Mouse (Mus musculus) hematopoietic stem cell, adult 5-6 weeks (primary cell): ENCODE data around the gene Angptl2. TPM values are rescaled to one million over a fixed set of nuclear protein-coding genes. Genes with fewer than 3 reads are reported as not detected.
A peak's percentile ranks its signal among the peaks of the same experiment; 100 is the strongest.

ENCODE experiments used
- ATAC-seq, 2 experiments: fragments of 125-278 bp in 1 of 2; replicated peaks in 1 of 2; 2 replicates each; pipeline ENCODE4 v1.8.0; 2016 to 2017; ENCODE audit warnings: inconsistent platforms in 2 of 2, mild to moderate bottlenecking in 2 of 2, moderate number of reproducible peaks in 2 of 2, low read depth in 1 of 2, moderate TSS enrichment in 1 of 2; ENCODE audit not compliant: low FRiP score in 2 of 2, poor library complexity in 2 of 2, severe bottlenecking in 2 of 2, insufficient read depth in 1 of 2, low TSS enrichment in 1 of 2
- total RNA-seq: library from RNA; stranded (forward); fragments of 172-1452, 232-1000 nt; gene quantifications from 2 replicates; pipeline ENCODE4 v1.2.3, GENCODE M21; 2017

Angptl2 gene
- total RNA-seq, 1 experiment from 2014 or later = 2.5 TPM

DNA sequence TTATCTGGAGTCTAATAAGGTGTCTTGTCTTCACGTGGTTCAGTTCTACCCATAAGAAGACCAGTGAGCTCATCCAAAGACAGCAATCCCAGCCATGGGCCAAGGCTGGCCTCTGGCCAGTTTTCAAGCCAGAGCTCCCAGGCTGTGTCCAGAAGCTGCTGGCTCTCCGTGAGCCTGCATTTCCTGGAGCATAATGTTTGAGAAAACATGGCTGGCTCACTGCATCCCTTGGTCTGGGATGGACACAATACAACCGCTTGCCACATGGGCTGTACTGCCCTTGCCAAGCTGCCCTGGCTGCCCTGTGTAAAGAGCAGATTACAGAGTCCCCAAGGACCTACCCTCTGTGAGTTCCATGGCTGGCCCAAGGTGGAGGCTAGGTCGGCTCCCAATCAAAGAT is 67.0 kb downstream of the Angptl2 start:
- ATAC-seq = no peak

DNA sequence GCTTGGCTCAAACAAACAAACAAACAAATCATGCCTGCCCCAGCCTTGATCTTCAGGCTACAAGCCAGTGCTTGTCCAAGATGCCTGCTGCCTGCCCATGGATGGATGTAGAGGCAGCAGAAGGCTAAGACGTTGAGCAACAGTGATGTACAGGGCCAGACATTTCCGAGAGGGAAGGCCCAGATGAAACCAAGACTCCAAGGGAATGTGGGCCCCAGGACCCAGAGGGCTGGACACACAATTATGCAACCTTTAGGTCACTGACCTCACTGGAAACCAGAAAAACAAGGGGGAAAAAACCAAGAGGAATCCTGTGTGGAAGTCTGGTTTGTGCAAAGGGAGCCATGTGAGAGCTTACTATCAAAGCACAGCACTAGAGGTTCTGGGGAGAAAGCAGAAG is 67.8 kb downstream of the Angptl2 start:
- ATAC-seq = no peak

DNA sequence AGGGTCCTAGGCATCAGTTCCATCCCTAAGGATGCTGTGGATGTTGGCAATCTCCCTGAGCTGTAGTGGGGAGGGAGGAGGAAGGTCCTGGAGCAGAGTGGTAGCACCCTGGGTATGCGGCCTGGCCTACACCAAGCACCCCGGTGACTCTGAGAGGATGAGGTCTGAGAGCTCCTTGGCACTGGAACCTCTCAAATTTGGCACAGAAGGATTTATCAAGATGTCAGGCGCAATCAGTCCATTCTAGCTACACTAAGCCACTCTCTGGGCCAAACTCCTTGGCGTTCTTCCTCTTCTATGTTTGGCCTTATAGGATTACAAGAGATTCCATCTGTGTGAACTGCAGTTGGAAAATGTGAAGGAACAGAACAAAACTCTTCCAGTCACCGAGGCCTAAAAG is 73.0 kb downstream of the Angptl2 start:
- no peak for ATAC-seq

DNA sequence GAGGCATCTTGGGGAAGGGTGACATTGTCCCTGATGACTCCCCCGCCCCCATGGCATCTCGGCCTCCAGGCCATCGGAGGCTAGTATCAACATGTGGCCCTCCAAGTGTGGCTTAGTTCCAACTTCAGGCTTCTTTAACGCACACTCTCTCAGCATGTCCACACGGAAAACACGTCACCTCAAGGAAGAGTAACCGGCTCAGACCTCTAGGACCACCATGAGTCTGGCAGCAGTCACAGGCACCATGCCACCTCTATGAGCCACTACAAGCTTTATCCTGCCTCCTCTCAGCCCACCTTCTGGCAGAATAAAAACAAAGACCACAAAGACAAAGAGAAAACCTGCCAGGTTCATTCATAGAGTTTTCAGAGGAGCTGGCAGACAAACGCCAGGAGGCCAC is 74.6 kb downstream of the Angptl2 start:
- ATAC-seq = no peak

DNA sequence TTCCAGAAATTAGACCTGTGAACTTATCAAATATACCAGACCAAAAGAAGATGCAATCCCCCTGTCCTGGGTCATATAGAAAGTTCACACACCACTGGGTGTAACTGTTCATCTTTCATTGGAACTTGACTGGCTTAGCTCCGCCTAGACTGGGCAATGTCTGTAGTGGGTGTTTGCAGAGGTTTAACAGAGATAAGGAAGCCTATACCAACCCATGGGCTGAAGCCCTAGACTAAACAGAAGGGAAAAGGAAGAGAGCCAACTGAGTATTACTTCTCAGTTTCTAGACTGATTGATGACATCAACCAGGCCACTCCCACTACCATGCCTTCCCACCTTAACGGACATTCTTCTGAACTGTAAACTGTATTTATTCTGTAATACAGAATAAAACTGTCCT is 76.2 kb downstream of the Angptl2 start:
- peak in 1 of 2 experiments; percentile 46; a peak in 1 of 4 replicates for ATAC-seq

DNA sequence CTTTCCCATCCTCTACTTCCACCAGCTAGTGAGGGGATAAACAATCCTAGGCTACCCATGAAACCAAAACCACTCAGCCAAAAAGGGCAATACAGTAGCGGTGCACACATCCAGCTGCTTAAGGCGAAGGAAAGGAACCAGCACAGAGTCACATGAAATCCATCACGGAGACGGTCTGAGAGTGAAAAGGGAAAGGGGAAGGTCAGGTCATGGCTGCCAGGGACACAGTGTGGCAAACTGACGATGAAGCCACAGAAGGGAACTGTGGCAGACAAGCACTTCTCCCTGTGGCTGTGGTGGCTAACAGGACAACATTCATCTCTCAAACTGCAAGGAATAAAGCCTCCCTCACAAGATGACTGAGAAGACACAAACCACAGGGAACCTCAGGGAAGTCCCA is 79.2 kb downstream of the Angptl2 start:
- peak in 1 of 2 experiments; percentile 25; a peak in 1 of 4 replicates for ATAC-seq

Other genes starting within 250 kb of the Angptl2 start
- gene Slc2a8, start 234.0 kb upstream of the Angptl2 start, total RNA-seq = 0.88 and 5.0 TPM in 2 replicates
- 3.8 and 5.7 TPM in 2 replicates for gene Garnl3, start 84.4 kb upstream of the Angptl2 start, total RNA-seq
- gene Ralgps1, start 155.4 kb downstream of the Angptl2 start, total RNA-seq = 3.8 and 6.6 TPM in 2 replicates
- 7.1 and 13.2 TPM in 2 replicates for gene Zbtb34, start 215.3 kb downstream of the Angptl2 start, total RNA-seq